Mouse (Mus musculus) MEL-GATA-1-ER (cell line): ENCODE results near the gene Jag2.

Experiments used
- DNase-seq: peaks from one replicate; pipeline ENCODE4 v3.0.0-alpha.2; 2012; ENCODE audit warnings: low read depth; ENCODE audit errors: extremely low read depth

The Jag2 gene

DNA sequence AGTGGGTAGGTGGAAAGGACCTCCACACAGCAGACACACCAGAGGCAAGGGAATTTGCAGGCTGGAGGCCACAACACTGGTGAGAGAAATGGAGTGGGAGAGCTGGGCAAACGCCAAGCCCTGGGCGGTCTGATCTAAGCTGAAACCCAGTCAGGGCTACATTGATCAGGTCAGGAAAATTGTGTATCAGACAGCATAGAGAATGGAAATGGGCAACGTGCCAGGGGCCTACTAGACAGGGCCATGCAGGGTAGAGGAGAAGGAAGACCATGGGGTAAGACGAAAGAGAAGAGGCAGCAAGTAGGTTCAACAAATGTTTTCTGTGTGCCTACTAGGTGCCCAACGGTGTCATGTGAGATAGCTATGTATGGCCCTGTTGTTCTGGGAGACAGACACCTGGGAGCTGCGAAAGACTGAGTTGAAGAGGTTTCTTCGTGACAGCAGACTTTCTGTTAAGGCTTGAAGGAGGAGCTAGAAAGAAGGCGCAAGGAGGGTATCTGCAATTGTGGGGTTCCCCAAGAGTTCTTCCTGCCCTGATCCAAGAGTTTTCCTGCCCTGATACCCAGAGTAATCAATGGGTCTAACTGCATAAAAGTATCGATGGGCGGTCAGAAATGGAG lies 11.7 kb upstream of the Jag2 start:
- DNase-seq, result peak; percentile 56

DNA sequence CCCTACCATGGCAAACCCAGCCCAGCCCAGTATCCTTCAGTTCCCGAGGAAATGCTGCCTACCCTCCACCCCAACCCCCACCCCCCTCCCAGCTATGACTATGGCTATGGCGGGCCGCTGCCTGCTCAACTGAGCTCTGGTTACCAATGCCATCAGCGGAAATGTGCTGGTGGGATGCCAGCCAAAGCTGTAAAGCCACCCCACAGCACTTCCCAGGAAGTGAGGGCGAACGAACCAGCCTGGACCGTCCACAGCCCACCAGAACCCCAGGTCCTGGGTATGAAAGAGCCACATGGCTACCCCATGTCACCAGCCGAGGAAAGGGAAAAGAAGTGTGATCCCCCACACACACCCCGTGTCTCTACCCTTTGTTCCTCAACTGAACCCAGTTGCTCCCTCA lies 11.1 kb upstream of the Jag2 start:
- no peak for DNase-seq

DNA sequence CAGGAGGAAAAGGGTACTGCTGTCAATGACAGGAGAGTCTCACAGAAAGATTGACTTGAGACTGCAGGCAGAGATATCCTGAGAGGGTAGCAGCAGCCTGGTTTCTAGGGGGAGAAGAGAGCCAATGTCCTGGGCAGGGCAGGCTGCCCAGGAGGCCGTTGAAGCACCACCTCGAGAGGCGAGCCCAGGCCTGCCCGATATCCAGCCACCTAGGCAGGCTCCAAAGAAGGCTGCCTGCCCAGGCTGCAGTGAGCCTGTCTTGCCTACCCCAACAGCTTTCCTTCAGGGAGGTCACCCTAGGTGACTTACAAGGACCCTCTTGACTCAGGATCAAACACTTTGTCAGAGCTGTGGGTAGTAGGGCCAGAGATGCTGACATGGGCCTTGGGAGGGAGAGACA lies 10.7 kb upstream of the Jag2 start:
- DNase-seq, result no peak

DNA sequence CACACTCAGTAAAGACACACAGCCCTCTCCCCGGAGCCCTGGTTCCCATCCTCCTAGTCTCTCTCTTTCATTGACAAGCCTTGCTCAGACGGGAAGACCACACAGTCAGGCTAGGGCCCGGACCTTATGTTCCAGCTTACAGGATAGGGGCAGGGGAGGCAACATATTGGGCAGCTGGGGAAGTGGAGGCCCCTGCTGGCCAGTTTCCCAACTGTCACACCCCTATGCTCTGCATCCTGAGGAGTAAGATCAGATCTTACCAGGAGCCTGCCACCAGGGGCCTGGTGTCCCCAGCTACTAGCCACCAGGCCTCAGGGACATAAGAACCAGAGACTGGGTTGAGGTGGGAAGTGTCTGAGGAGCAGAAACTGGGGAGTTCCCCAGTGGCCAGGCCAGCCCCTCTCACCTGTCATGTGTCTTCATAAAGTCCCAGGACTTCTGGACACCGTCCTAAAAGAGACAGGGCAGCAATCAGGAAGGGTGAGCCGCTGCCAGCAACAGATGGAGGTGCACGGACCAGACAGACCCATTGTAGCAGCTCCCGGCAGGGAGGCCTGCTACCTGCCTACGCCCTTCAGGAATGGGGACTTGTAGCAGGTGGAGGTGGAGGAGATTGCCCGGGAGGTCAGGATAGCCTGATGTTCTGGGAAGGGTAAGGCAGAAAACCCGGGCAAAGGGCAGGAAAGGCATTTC lies 9.4 kb upstream of the Jag2 start:
- DNase-seq, result no peak

DNA sequence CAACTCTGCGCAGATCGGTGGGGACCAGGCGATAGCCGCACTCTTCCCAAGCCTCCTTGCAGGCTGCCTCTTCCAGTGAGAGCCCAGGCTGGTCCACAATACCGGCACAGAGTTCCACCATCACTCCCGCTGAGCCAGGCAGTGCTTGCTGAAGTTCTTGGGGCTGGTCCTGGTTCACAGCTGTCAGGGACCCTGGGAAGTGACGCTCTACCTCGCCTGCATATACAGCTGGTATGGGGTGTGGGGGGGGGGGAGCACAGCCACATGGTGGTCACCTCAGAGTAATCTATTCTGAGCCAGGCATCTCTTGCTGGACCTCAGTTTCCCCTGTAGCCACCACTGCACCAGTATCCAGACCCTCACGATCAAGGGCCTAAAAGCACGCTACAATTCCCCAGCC lies 8.8 kb upstream of the Jag2 start:
- DNase-seq, result no peak

DNA sequence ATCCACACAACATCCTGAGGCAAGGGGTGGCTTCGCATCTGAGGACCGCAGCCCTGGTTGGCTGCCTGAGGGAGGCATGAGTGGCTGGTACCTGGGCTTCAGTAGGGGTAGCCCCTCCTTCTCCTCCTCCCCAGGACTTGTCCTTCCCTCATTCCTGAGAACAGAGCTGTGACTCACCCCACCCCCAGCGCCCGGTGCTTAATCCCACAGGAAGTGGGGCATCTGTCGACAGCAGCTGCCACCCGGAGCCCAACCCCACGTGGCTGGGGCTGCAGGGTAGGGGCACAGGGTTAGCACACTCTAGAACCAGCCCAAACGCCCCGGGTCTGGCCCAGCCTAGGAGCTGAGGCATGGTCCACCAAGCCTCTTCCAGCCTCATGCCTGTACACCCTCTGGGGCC lies 8.3 kb upstream of the Jag2 start:
- no peak for DNase-seq

DNA sequence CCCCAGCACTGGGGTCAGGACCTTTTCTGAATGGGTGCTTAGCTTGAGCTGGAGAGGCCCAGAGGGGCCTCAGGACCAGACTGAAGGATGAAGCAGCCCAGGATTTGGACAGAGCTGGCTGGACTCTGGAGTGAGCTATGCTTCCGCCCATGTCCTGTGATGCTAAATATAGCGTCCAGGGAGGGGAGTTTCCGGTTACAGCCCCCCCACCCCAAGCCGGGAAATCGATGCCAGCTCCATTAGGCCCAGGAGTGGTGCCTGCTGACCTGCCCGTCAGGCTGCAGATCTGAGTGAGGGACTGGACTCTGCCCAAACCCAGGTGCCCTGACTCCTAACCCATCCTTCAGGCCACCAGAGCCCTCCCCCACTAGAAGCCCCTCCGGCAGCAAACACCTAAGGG lies 3.1 kb upstream of the Jag2 start:
- no peak for DNase-seq

DNA sequence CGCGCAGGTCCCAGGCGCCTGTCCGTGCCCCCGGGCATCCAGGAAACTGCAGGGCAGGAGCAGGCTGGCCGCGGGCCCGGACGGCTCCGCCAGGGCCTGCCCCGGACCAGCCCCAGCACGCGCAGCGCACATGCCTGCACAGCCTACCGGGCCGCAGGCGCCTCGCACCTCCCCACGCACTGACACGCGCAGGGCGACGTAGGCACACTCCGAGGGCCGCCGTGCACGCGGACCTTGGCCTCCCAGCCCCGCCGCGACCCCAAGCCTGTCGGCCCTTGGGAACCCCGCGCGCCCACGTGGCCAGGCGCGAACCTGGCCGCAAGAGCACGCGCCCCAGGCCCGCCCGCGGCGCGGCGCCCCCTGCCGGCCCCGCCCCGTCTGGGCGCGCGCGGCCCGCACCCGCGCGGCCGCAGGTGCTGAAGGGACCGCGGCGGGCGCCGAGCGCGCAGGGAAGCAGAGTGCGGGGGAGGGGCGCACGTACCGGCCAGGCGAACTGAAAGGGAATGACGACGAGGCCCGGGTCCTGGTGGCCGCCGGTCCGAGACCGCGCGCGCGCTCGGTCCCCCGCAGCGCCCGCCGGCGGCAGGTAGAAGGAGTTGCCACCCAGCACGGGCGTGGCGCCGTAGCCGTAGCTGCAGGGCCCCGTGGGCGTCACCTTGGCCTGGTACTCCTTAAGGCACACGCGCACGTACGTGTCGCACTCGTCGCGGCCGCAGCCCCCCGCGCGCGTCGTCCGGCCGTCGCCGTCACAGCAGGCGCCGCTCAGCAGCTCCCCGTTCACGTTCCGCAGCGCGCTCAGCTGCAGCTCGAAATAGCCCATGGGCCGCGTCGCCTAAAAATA lies 955 bp downstream of the Jag2 start:
- no peak for DNase-seq

DNA sequence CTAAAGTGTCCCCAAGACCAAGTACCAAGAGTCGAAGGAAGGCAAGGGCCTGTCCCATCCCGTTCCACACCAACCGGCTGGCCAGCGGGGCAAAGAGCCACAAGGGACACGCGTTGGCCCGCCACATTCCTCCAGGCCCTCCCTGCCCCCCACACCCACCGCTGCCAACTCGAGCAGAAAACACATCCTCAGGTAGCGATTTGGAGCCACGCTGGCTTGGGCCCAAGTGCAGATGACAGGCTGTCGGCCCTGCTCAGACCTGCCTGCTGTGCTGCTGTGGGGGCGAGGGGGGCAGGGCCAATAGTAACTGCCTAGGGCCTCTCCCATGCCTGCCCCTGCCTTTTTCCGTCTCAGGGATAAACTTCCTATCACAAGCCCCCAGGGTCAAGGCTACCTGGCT lies 2.3 kb downstream of the Jag2 start:
- DNase-seq, result no peak

DNA sequence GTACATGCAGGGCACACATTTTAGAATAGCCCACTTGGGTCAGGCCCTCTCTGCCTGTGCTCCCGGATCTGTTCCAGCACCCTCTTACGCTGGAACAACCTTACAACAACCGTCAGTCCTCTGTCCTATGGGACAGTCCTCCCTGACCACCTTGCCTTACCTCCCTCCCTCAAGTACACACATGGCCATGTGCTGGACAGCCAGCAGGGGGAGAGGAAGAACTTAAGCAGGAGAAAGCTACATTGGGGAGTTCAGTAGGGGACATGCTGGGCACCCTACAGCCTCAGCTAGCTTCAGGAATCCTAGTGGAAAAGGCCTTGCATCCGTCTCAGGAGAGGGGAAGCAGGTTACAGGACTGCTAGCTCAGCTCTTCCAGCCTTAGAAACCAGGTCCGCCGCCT lies 3.6 kb downstream of the Jag2 start:
- no peak for DNase-seq

DNA sequence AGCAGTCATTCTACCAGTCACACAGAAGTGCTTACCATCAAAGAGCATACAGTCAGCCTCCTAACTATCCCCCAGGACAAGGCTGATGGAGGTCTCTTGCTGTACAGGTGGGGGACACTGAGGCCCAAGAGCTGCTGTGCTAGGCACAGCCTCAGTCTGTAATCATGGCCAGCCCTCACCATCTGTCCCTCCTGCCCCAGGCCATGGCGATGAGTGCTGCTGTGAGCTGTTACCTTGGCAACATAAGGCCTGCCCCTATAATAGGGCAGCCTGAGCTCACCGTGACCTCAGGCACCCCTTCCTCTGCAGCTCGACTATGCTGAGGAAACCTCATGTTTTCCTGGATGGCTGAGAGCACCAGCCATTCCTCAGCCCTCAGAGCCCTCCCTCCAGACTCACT lies 7.0 kb downstream of the Jag2 start:
- DNase-seq, result no peak

DNA sequence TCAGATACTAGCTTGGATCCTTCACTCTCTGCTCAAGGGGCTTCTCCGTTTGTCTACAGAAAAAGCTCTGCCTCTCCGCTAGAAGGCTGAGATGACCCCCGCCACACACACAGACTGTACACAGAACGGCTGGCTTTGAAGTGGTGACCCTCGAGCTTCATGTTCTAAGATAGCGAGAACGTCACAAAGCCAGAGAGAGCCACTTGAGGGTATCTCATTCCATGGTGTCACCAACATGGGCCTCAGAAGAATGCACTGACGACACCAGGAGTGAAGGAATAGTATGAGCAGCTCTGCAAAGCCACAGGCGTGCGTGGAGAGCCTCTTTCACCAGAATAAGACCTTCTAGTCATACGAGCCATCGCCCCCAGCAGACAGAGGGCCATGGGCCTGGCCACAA lies 8.1 kb downstream of the Jag2 start:
- DNase-seq, result no peak

DNA sequence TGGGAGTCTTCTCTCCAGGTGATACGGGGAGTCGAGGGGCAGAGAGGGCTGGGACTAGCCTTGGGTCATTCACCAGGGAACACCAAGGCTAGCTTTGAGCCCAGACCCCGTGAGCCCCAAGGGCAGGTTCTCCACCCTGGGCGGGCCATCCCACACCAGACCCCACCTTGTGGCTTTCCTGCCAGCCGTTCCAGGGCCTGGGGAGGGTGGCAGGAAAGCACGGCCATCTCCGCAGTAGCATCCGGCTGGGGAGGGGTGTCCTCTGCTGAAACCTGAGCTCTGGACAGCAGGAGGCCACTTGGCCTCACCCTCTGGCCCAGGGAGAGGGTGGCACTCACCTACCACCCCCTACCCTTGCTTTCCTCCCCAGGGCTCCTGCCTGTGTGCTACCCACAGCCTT lies 11.7 kb downstream of the Jag2 start:
- DNase-seq, result no peak

DNA sequence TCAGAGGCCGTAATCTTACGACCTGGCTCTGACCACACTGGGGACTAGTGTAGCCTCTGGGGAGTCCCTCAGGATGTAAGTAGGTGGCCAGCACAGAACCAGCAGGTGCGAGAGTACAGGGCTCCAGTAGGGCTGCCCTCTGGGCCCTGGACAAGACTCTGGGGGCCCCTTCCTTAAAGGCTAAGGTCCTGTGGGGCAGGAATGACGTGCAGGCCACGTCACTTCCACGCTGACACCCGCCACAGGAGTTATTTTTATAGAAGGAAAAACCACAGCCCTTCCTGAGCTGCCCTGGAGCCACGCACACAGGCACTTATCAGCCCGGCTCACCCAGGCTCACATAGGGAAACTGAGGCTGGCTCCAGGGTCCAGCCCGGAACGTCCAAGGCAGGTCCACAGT lies 12.1 kb downstream of the Jag2 start:
- no peak for DNase-seq

DNA sequence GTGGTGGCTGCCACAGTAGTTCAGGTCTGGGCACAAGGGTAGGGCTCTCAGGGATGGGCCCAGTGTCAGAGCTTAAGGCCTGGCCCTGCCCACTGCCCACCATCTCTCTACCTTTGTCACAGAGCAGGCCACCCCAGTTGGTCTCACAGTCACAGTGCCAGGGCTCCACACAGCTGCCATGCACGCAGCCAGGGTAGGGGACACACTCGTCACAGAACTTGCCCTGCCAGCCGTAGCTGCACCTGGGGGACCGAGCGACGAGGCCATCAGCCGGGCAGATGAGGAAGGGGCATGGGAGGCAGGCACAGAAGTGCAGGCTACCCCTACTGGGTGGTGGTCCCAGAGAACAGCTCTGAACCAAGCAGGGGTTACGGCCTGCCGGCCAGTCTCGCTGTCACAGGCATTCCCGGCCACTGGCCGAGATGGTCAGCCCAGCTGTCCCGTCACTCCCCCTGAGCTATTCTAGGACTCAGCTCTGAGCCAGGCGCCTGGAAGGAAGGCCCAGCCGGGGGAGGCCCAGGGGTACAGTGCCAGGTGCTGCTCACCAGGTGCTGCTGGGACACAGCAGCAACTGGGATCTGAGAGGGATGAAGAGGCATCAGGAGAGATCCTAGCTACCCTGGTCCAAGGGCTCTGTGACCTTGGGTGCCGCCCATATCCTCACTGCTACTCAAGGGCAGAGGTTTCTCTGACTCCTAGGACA lies 12.7 kb downstream of the Jag2 start:
- no peak for DNase-seq

DNA sequence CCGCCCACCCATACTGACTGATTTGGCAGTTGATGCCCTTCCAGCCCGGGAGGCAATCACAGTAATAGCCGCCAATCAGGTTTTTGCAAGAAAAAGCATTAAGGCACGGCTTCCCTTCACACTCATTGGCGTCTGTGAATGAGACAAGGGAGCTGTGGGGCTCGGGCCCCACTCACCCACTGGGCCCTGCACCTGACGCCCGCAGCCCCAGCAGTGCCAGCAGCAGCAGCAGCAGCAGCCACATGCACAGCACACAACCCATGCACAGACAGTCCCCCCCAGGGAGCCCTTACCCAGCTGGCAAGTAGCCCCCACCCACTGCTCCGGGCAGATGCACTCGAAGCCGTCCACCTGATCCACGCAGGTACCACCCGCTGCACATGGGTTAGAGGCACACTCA lies 14.0 kb downstream of the Jag2 start:
- DNase-seq, result no peak

DNA sequence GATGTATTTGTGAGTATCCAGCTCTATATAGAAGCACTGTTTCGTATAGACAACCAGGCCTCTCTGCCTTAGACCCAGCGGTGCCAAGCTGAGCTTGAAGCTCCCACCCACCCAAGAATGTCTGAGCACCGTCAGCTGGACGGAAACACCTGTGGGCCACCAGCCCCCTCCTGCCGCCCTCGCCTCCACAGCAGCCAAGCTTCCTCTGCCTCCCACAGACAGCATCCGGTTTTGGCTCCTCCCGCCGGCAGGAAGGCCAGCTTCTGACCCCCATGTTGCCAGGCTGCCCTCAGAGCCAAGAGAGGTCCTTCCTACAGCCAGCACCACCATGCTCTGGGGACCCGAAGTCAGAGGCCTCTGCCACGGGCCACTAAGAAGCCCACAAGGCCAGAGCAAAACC lies 15.0 kb downstream of the Jag2 start:
- DNase-seq, result no peak

DNA sequence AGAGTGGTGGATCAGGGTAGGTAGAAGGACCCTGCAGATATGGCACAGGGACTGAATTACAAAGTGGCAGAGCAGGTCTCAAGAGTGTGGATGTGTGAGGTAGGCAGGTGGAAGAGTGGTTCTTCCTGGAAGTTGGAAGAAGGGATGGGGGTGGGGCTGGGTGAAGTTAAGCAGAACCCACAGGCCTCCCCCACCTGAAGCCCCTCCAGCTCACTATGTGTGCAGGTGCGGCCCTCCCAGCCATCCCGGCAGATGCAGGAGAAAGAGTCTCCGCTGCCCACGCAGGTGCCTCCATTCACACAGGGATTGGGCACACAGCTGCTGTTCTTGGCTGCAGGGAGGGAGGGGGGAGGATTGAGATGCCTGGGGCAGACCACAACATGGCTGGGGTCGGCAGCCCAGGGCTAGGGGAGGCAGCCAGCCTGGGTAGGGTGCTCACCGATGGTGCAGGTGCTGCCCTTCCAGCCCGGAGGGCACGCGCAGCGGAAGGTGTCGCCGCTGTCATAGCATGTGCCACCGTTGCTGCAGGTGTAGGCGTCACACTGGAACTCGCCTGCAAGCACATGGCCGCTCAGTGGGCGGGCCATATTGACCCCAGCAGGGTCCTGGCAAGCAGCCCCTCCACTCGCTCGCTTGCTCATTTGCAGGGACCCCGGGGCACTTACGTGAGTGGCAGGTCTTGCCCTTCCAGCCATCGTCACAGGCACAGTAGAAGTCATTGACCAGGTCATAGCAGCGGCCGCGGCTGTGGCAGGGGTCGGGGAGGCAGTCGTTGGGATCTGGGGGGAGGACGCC lies 16.4 kb downstream of the Jag2 start:
- DNase-seq, result no peak

DNA sequence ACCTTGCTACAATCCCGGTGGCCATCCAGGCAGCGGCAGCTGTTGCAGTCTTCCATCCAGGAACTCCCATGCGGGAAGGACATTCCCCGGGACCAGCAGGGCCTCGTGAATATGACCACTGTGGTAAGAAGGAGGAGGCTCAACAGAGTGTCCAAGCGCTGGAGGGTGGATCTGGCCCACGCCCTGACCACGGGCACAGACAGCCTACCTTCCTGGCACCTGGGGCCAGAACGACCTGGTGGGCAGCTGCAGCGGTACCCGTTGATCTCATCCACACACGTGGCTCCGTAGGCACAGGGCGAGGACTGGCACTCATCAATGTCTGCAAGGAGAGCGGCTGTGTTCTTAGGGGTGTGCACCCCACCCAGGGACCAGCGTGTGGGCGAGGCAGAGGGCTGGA lies 17.9 kb downstream of the Jag2 start:
- DNase-seq, result no peak

DNA sequence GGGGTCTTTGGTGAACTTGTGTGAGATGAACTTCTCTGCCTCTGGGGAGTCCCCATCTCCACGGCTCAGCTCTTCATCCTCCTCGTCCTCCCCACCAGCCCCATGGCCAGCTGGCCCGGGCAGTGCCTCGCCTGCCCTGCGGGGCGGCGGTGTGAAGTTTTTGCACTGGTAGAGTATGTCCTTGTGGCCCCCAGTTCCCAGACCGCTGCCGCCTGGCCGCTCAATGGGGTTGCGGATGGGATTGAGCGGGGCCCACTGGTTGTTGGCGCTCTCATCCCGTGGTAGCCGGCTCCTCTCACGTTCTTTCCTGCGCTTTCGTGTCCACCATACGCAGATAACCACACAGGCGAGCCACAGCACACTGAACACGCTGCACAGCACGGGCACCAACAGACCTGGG lies 20.6 kb downstream of the Jag2 start:
- DNase-seq, result no peak

DNA sequence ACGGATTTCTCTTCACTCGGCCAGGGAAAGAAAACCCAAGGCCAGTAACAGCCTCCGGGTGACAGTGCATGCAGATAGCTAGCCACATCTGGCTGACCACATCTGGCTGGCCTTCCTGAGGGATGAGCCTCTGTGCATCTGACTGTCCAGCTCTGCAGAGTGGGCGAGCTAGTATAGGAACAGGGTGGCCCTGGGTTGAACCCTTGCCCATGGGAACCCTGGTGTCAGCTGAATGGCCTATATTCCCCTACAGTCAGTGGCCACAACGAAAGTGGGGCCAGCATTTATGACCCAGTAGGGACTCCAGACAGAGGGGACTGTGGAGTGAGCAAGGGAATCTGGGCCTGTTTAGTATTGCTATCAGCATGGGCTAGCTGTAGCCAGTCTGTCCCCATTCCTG lies 24.6 kb downstream of the Jag2 start:
- no peak for DNase-seq
